Mouse (Mus musculus): ENCODE measurements around the gene Barx1. TPM values are rescaled to one million over a fixed set of nuclear protein-coding genes. Genes with fewer than 3 reads are reported as not detected.

Barx1 gene
- not detected in 2 replicates for polyA plus RNA-seq (2012; rRNA removed)

DNA sequence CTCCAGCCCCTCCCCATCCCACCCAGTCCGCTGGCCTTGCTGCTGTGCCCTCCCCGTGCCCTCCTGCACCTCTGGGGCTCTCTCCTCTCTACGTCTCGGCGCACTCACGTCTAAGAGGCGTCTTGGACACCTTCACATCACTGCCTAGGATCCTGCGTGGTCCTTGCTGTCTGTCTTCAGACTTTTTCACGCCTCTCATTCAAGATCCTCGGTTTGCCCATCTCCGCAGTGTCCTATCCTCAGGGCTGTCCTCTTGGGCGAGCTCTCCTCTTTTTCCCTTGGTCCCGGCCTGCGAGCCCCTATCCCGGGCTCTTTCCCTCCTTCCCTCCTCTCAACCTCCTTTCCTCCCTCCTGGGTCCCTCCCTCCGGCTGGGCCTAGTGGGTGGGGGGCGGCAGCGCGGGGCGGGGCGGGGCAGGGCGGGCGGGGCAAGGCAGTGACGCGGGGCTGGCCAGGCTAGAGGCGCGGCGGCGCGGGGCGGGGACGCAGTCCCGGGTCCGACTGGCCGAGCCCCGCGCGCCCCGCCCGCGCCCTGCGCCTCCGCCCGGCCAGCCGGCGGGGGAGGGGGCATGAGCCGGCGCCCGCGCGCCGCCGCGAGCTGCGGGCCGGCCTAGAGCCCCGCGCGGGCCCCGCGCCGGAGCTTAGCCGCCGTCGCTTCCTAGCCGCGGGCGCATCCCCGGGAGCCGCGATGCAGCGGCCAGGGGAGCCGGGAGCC, at the start of gene Barx1:
TSS of gene Barx1 (plus strand) at position 568 of the 713 bp plus-strand sequence.
- DNase-seq (ENCODE audit: extremely low spot score in 1 of 2, low spot score in 1 of 2), result no peak

DNA sequence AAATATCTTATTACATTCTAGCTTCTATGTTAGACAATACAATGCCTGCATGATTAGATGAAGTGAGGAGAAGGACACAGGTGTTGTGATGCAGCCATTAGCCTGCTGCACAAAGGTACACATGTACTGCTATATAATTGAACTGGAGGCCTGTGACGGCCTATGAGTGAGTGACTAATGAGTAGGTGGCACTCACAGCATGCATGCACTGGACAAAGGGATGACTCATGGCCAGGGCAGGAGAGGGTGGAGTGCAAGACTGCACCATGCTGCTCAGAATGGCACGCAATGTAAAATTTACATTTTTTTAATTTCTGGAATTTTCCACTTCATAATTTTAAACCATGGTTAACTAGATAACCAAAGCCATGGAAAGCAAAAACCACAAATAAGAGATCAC, 48.3 kb upstream of the Barx1 start:
- no peak for DNase-seq (ENCODE audit: extremely low spot score in 1 of 2, low spot score in 1 of 2)

DNA sequence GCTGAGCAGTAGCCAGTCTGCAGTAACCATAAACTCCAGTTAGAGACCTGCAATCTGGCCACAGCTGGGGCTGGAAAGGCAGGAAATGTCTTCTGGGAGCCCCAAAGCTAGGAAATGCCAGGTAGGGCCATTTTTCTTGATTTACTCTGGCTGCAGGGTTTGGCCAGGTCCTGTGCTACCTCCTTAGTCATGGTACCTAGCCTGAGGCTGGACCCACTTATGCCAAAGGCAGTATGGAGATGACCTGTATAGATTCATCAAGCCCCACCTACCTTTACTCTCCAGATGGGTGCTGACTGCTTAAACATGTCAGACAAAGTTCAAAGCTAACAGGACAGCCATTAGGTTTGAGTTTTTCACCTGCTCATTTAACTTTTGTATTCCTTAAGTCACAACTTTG, 45.0 kb upstream of the Barx1 start:
- no peak for DNase-seq (ENCODE audit: extremely low spot score in 1 of 2, low spot score in 1 of 2)

DNA sequence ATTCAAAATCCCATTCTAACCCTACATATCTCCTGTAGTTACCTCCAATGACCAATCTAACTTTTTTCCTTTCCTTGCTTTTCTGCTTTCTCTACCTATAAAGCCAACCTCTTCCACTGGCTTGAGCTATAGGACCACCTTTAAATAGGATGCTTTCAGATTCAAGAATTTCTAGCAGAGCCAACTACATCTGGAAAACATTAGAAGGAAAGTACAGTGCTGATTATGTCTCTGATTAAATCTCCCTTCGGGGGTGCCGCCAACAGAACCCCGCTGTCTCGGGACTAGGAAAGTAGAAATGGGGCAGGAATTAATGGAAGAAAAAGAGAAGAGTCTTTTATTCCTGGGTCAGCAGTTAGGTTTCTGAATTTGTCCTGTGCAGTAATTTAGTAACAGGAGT, 43.9 kb upstream of the Barx1 start:
- no peak for DNase-seq (ENCODE audit: extremely low spot score in 1 of 2, low spot score in 1 of 2)

DNA sequence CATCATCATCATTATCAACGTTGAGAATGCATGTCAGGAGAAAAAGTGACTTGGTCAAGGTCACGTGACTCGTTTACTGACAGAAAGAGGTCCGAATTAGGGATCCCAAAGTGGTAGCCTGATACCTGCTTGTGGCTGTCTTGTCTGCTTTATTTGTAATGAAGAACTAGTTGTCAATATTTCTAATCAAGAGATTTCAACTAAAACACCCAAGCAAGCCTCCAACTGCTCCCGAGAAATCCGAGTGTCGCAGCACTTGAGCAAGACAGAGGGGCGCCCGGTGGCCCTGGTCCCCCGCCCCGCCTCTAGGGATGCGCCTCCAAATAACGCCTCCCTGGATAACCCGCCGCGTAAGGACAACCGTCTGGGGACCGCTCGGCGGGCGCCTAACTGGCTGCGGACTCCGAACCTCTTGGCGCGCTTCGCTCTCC, 37.8 kb upstream of the Barx1 start:
- DNase-seq (ENCODE audit: extremely low spot score in 1 of 2, low spot score in 1 of 2), result peak in 1 of 2 experiments; percentile 35

DNA sequence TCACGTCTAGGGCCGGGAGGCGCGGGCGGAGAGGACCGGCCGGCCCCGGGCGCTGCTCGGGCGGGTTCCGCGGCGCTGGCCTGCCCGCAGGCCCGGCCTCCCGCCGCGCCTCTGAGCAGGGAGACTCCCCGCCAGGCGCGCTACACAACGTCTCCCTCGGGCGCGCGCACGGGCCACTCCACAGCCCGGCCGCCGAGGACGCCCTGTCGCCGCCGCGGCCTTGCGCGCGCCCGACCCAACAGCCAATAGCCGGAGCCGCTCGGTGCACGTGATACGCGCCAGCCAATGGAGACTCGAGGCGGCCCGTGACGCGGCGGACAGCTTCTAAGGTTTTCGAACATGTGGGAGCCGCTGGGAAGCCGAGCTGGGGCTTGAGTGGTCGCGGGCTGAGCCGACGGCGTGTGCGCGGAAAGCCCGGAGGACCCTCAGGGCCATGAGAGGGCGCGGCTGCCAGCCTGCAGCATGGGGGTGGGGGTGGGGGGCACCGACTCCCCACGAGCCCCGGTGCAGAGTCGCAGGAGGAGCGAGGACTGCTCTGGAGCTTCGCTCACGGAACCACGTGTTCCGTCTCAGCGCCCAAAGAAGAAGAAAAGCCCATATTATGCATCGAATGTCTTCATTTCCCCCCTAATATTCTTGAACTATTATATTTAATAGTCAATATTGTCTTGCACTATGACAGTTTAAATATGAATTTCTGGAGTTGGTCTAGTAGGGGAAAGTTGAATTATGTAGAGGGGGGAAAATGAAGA, 37.2 kb upstream of the Barx1 start, which contains the start of gene Ptpdc1:
TSS of gene Ptpdc1 (minus strand) at position 232 of the 752 bp plus-strand sequence.
- peak; percentile 92 to 98 for DNase-seq (ENCODE audit: extremely low spot score in 1 of 2, low spot score in 1 of 2)

DNA sequence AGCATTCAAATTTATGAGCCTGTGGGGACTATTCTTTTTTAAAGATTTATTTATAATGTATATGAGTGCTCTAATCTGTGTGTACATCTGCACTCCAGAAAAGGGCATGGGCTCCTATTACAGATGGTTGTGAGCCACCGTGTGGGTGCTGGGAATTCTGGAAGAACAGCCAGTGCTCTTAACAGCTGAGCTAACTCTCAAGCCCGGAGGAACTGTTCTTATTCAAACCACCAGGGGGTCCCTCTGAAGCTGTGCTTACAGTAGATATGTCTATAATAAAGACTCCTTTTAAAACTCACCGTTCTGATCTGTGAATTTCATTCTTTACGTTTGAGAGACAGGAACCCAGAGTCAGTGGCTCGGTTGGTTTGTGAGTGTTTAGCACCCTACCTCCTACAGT, 31.1 kb upstream of the Barx1 start:
- DNase-seq (ENCODE audit: extremely low spot score in 1 of 2, low spot score in 1 of 2), result no peak

DNA sequence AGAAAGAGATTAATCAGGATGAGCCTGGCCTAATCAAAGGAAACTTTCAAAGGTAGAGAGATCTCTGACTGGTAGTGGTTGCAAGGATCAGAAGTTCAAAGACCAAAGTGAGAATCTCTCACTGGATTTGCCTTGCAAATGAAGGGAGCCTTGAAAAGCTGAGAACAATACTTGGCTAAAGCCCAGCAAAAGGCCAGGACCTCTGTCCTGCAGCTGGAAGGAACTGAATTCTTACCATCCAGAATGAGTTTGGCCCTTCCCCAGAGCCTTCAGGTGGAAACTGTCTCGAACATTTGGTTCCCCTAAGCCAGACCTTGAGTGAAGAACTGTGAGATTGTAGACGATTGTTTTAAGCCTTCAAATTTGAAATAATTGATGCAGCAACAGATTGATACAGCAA, 25.1 kb upstream of the Barx1 start:
- DNase-seq (ENCODE audit: extremely low spot score in 1 of 2, low spot score in 1 of 2), result no peak

DNA sequence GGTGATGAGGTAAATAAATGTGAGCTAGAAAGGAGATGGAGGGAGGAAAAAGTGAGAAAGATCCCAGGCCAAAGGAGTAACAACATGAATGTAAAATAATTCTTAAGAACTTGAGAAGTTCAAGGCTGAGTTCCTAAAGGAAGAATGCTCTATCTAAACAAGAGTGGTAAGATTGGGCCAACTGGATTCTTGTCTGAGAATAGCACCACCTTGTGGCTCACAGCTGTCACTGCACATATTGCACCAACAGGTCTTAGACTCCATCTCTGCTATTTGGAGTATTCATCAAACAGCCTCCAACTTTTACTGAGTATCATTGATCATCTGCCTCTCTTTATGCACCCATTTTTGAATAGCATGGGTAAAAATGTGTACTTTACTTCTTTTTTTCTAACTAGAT, 23.2 kb upstream of the Barx1 start:
- DNase-seq (ENCODE audit: extremely low spot score in 1 of 2, low spot score in 1 of 2), result peak; percentile 58 to 87

DNA sequence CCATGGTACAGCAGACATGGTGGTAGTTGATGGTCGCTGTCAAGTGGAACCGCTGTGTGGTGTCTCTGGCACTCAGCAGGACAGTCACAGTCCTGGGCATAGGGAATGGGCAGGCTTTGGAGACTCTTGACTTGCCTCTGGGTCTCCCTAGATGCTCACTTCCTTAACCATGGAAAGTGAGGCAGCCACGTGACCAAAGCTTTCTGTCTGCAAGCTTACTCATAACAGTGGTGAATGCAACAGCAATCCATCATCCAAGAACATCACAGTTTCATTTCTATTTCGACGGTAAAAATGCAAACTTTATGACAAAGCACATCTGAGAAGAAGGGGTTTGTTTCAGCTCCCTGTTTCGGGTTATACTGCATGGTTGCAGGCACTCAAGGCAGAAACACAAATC, 19.7 kb upstream of the Barx1 start:
- no peak for DNase-seq (ENCODE audit: extremely low spot score in 1 of 2, low spot score in 1 of 2)

DNA sequence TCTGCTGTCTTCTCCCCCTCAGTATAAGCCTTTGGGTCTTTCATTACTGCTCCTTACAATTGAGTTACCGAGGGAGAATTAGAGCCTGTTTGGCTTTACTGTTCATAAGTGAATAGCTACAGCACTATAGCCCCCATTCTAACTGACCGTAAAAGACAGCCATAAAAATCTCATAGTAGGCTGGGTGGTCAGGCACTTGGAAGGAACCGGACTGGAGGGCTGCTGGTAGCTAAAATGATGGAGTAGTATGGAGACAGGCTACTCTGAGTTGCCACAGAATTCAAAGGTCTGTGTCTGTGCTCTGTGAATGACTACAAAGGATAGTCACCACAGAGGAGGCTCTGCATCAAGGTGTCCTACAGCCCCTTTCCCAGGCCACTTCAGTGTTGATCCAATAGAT, 18.8 kb upstream of the Barx1 start:
- no peak for DNase-seq (ENCODE audit: extremely low spot score in 1 of 2, low spot score in 1 of 2)

DNA sequence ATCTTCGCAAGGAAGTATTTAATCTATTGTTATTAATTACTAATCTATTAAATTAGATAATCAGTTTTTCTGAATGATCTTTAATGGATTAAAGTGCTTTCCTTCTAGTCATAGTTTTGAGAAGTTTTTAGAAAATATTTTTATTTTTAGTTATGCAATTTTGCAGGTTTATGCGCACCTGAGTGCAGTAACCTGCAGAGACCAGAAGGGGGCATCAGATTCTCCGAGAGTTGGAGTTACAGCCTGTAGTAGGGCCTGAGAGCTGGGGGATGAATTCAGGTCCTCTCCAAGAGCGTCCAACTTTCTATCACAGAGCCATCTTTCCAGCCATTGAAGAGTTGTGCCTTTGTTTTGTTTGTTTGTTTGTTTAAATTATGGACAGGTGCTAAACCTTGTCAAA, 16.1 kb upstream of the Barx1 start:
- DNase-seq (ENCODE audit: extremely low spot score in 1 of 2, low spot score in 1 of 2), result no peak

DNA sequence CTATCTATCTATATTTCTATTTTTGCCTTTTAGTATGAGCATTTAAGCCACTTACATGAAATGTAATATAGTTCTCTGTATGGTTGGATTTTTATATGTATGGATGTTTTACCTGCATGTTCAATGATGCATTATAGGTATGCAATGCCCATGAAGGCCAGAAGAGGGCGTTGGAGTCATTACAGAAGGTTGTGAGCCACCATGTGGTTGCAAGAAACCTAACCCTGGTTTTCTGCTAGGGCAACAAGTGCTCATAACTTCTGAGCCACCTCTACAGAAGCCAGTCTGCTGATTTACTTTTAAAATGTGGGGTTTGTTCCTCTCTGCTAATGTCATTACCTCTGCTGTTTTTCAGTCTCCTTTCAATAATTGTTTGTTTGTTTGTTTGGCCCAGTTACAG, 12.2 kb upstream of the Barx1 start:
- DNase-seq (ENCODE audit: extremely low spot score in 1 of 2, low spot score in 1 of 2), result peak in 1 of 2 experiments; percentile 21

DNA sequence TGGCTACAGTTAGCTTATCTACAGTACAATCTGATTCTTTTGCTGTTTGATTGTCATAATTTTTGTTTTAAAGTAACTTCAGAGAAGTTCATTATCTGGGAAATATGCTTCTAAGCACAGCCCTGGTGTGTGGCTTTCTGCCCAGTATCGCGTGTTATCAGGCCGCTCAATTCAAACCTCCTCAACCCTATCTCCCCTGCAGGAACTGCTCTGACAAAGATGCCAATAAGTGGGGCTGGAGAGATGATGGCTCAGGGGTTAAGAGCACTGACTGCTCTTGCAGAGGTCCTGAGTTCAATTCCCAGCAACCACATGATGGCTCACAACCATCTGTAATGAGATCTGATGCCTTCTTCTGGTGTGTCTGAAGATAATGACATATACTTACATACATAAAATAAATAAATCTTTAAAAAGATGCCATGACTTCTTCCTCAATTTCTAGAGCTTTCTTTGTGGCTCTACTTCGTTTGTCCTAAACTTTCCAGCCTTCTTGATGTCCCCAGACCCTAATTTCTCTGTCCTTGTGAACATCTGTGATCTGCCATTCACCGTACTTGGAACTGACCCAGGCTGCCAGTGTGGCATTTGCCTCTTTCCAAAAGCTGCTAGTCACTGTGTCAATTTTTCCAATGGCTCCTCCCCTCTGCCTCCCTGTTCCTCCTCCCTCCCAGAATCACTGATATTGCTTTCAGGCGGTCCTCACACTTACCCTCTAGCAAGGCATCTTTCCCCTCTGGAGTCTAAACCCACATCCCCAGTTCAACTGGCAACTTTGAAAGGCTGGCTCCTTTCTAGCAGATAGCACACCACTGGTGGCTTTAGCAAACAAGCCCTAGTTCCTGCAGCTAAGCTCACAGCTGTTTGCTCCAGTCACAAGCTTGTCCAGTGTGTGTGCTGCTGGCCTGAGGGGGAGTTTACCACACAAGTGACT, 11.4 kb upstream of the Barx1 start:
- no peak for DNase-seq (ENCODE audit: extremely low spot score in 1 of 2, low spot score in 1 of 2)

DNA sequence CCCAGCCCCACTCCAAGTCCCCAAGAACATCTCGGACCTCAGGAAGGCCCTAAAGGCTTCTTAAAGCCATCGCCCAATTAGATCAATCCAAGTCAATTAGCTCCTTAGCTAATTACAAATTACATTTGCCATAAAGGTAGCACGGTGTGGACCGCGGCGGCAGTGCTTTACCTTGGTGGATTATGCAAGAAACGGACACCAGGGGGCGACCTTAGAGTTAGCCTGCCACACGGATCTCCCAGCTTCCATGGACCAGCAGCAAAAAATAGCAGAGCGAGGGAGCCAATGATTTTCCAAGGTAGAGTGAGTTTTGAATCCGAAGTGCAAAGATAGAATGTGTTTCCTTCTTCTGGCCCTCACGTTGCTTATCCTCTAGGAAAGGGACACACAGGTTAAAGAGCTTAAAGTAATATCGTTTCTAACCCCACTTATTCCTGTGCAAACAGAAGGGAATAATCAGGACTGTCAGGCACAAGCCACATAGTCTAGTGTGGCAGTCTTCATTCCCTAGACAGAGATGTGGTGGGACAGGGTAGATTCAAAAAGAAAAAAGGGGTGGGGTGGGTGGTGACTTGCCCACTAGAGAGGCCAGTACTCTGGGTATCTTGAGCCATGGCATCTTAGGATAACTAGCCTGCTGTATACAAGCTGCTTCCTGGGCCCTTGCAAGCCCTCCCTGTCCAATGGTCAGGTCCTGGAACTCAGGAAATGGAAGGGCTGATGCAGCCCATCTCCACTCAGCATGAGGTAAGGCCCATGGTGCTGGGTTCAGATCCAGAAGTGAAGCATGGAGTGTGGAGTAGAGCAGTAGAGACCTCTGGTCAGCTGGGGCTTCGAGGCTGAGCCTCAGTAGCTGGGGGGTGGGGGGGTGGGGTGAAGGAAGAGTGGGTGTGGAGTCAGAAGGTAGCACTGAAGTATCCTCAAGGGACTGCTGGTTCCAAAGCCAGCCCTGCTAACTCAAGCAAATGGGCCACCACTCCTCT, 8.7 kb upstream of the Barx1 start:
- DNase-seq (ENCODE audit: extremely low spot score in 1 of 2, low spot score in 1 of 2), result peak in 1 of 2 experiments; percentile 89

DNA sequence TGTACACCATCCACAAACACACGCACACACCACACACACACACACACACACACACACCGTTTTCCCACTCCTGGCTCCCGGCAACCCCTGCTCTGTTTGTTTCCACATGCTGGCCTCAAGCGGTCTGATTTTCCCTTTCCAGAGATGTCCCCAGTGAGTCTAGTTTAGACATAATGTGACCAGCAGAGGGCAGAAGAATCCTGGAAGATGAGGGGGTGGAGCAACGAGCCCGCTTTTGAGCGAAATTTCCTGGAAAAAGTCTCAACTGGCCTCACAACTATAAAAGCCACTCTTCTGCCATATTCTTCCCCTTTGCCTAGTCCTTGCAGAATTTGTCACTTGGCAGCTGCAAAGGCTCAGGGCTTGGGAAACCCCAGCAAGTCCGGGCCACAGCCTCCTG, 7.2 kb upstream of the Barx1 start:
- DNase-seq (ENCODE audit: extremely low spot score in 1 of 2, low spot score in 1 of 2), result peak; percentile 12 to 85

DNA sequence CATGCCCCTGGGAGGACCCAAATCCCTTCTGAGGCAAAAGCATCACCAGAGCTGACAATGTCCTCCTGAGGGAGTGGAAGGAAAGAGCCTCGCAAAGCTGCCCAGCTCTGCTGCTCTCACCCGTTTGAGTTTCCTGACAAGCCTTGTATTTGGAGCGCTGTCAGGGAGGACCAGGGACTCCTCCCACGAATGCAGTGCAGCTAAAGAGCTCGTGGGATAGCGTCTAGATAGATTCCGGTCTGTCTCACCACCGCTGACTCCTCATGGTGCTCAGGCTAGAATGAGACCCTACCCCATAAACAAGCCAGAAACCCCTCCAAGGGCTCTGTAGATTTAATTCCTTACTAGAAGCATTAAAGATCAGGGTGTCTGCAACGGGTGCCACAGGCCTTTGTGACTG, 5.0 kb upstream of the Barx1 start:
- no peak for DNase-seq (ENCODE audit: extremely low spot score in 1 of 2, low spot score in 1 of 2)

DNA sequence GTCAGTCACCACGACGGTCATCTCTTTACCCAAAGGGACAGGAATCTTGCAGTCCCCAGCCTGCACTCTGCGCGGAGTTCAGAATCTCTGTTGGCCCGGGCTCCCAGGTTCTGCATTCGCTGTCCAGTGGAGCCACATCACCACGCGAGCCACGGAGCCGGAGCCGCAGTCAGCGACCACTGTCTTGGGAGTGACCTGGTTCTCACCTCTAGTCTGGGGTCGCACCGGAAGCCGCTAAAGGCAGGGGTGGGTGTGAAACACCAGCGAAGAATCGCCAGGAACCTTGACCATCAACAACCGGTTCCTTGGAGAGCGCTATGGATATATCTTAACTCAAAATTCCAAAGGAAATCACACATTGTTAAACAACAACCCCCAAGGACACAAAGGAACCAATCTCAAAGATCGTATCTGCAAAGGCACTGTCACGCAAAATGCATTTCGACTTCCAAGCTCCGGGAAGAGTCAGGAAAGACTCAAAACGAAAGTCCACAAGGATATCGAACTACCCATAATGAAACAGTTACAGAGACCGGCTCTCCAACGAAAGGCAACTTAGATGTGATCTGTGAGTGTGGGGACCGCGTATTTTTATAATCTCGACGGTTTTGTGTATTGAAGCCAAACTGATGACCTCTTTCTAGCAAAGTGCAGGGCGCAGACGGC, 4.1 kb upstream of the Barx1 start:
- no peak for DNase-seq (ENCODE audit: extremely low spot score in 1 of 2, low spot score in 1 of 2)

Measured in frontal cortex, adult 2 months (tissue).